Mouse (Mus musculus) hindbrain, embryonic 12.5 days (tissue): ENCODE data around the gene Cited4. TPM values are rescaled to one million over a fixed set of nuclear protein-coding genes. Genes with fewer than 3 reads are reported as not detected.

Experiments used
- ATAC-seq: fragments of 200-750 bp; cut with Nextera tagmentation; 2 replicates; pipeline ENCODE4 v1.8.0; 2017; ENCODE audit warnings: moderate TSS enrichment; ENCODE audit not compliant: low FRiP score
- H3K27ac ChIP-seq: fragments of 300-500 bp; sonication (generic); 2 replicates; pipeline ENCODE4 v1.5.1; 2016; ENCODE audit warnings: mild to moderate bottlenecking
- H3K27me3 ChIP-seq: fragments of 300-500 bp; sonication (generic); 2 replicates; pipeline ENCODE4 v1.6.1; 2016; ENCODE audit warnings: mild to moderate bottlenecking
- H3K36me3 ChIP-seq: fragments of 300-500 bp; sonication (generic); 2 replicates; pipeline ENCODE4 v1.6.1; 2016; ENCODE audit warnings: mild to moderate bottlenecking
- H3K4me1 ChIP-seq: fragments of 300-500 bp; sonication (generic); 2 replicates; pipeline ENCODE4 v1.6.1; 2016
- H3K4me2 ChIP-seq: fragments of 300-500 bp; sonication (generic); replicated peaks from 2 replicates; pipeline ENCODE4 v1.6.1; 2016; ENCODE audit warnings: mild to moderate bottlenecking
- H3K4me3 ChIP-seq: fragments of 300-500 bp; sonication (generic); 2 replicates; pipeline ENCODE4 v1.5.1; 2016; ENCODE audit warnings: mild to moderate bottlenecking
- H3K9ac ChIP-seq: fragments of 300-500 bp; sonication (generic); 2 replicates; pipeline ENCODE4 v1.6.1; 2016; ENCODE audit warnings: mild to moderate bottlenecking, moderate library complexity
- H3K9me3 ChIP-seq: fragments of 300-500 bp; sonication (generic); replicated peaks from 2 replicates; pipeline ENCODE4 v1.6.1; 2016; ENCODE audit warnings: mild to moderate bottlenecking
- WGBS: fragments of 180-500 bp; shearing (Covaris S2); methylation state at CpG from one replicate; pipeline ENCODE4 v1.1.7; 2016; 5-methylcytosine and 5-hydroxymethylcytosine counted together
- polyA plus RNA-seq: library from polyadenylated mRNA; unstranded; fragments of >200 nt; fragmentation: Nextera tagmentation; extraction: Ambion mirVana; gene quantifications from 2 replicates; pipeline ENCODE4 v1.2.1, GENCODE M21; 2016

The Cited4 gene
- polyA plus RNA-seq = 6.1 and 8.2 TPM in 2 replicates

DNA sequence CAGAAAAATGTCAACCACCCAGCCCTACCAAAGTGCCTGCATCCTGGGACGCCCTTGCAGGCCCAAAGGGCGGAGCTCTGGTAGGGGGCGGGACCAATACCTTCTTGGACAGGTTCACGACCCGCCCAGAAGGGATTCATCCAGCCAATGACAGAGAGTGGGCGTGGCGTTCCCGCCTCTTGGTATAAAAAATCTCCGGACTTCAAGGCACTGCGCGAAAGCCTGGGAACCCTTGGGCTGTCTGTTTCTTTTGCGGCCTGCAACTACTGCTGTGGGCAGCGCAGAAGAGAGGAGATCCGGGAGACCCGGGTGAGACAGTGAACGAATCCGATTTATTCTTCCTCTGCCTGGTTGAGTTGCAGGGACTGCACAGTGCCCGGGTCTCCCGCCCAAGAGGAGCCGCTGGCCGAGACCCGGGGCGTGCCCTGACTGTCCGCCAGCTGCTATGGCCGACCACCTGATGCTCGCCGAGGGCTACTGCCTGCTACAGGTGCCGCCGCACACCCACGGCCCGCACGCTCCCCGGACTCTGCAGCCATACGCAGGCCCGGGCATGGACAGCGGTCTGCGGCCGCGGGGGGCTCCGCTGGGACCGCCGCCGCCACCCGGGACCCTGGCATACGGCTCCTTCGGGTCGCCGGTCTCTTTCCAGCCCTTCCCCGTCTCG, at the start of gene Cited4:
Cited4 (plus strand) TSS at position 215 of the 667 bp plus-strand sequence.
- H3K4me3 ChIP-seq = peak within 1 kb of the TSS; percentile 51
- WGBS = under 1% methylated on average over 50 of the region's 50 CpGs

DNA sequence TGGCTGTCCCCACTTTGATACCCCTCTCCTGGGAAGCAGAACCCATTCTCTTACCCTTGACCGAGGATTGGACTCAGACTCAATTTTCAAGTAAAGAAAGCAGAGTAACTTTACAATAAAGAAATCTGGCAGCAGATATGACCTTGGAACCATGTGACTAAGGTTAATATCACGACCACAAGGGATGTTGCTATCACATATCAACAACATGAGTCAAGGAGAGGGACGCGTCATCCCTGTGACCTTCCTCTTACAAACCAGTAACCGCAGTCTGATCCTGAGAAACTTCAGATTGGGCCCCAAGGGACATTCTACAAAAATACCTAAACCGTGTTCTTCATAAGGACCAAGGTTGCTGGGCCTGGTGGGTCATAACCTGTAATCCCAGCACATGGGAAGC, 38.6 kb upstream of the Cited4 start:
- H3K27ac ChIP-seq = no peak overlapping the region
- H3K4me1 ChIP-seq = no peaks in the 10 kb centered on the region
- ATAC-seq = no peak
- H3K9ac ChIP-seq = no peak overlapping the region
- H3K27me3 ChIP-seq = no peaks in the 10 kb centered on the region
- H3K9me3 ChIP-seq = no peaks in the 10 kb centered on the region
- no peaks in the 10 kb centered on the region for H3K36me3 ChIP-seq
- no peak overlapping the region for H3K4me3 ChIP-seq
- H3K4me2 ChIP-seq = no peak overlapping the region
- 84% methylated on average over 6 of the region's 6 CpGs for WGBS

More for the DNA sequence above, at the start of gene Cited4:
- Histone ChIP-seq H3K36me3 (no peaks in the 10 kb centered on the region), H3K9ac (peak within 1 kb of the TSS; percentile 52), H3K9me3 (no peaks in the 10 kb centered on the region), H3K27me3 (peaks cover 49% of the 10 kb centered on the region), H3K4me2 (peak within 1 kb of the TSS; percentile 95), H3K4me1 (peaks cover 13% of the 10 kb centered on the region), H3K27ac (no peak within 1 kb of the TSS)
- peak; percentile 76 for ATAC-seq

DNA sequence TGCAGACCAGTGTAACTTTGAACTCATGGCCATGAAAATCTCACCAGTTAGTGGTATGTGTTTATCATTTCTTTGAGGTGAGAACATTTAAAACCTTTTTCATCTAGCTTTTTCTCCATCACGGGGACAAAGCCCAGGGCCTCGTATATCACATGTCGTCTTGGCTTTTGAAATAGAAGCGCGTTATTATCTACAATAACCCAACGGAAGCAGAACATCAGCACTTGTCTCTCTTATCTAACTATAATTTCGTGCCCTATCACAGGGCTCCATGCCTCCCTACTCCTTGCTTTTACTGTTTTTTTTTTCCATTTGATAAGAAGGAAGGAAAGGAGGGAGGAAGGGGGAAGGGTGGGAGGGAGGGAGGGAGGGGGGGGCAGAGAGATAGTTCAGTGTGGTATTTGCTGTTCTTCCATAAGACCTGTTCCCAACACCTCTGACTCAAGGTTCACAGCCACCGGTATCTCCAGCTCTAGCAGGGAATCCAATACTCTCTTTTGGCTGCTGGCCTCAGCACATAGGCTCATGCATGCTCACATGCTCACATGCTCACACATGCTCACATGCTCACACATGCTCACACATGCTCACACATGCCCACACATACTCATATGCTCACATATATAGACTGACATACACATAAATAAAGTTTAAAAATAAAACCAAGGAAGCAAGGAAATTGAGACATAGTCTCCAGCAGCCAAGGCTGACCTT, 36.0 kb upstream of the Cited4 start:
- Histone ChIP-seq H3K36me3 (no peaks in the 10 kb centered on the region), H3K4me3 (no peak overlapping the region), H3K27me3 (no peaks in the 10 kb centered on the region), H3K4me2 (no peak overlapping the region), H3K9ac (no peak overlapping the region), H3K27ac (no peak overlapping the region), H3K9me3 (no peaks in the 10 kb centered on the region), H3K4me1 (no peaks in the 10 kb centered on the region)
- ATAC-seq = no peak
- WGBS = 81% methylated on average over 8 of the region's 8 CpGs

DNA sequence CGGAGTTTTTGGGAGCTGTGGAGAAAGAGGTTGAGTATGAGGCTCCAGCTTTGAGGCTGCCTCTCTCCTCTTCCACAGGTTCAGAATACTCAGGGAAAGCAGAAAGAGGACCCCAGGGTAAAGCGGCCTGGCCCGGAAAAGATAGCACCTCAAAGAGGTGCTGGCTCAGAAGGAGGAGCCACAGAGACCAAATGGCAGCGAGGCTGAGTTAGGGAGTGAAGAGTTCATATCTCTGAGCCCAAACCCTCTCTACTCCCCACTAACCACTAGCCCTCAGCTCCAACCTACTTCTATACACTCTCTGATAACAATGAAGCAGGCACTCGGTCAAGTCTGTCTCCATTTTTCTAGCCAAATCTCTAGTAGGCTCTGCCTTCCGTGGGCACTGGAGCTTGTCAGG, 34.5 kb upstream of the Cited4 start:
- no peaks in the 10 kb centered on the region for H3K36me3 ChIP-seq
- 78% methylated on average over 6 of the region's 6 CpGs for WGBS

DNA sequence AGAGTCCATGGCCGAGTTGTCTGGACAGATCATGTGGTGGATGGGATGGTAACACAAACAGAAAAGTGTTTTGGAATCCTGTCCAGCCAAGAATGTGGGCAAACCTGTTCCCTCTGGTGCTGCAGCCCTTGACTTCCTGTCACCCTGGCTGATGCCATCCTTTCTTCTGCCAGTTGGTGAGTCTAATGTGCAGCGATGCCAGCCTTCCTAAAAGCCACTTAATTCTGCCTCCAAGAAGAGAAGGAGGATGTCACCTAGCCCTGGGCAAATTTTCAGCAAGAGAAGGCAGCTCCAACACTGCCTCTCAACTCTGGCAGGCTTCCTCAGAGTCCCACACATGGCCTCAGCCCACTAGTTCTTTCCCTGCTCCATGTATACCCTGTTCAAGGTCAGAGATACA, 31.0 kb upstream of the Cited4 start:
- Histone ChIP-seq H3K9ac (no peak overlapping the region), H3K9me3 (no peaks in the 10 kb centered on the region), H3K4me1 (no peaks in the 10 kb centered on the region), H3K4me2 (no peak overlapping the region), H3K36me3 (no peaks in the 10 kb centered on the region), H3K4me3 (no peak overlapping the region), H3K27ac (no peak overlapping the region), H3K27me3 (no peaks in the 10 kb centered on the region)
- 73% methylated on average over 2 of the region's 2 CpGs for WGBS
- ATAC-seq = no peak

More for the DNA sequence above, 34.5 kb upstream of the Cited4 start:
- ATAC-seq = no peak
- no peaks in the 10 kb centered on the region for H3K9me3 ChIP-seq
- no peak overlapping the region for H3K4me3 ChIP-seq
- no peak overlapping the region for H3K27ac ChIP-seq
- no peaks in the 10 kb centered on the region for H3K4me1 ChIP-seq
- no peak overlapping the region for H3K9ac ChIP-seq
- H3K4me2 ChIP-seq = no peak overlapping the region
- H3K27me3 ChIP-seq = no peaks in the 10 kb centered on the region

DNA sequence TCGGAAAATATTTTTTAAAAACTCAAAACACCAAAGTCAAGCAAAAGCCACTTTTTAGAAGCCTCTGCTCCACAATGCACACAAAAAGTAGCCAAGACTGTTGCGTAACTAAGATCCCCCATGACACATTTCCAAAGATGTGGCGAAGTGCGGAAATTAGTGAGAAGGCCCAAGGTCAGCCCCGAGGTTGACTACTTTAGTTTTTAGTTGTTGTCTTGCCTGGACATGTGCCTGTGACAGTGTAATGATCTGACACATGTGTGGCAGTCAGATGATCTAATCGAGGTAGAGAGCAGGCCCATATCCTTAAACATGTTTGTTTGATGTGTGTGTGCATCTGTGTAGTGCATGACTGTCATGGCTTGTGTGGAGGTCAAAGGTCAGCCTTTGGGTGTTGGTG, 24.4 kb upstream of the Cited4 start:
- Histone ChIP-seq H3K4me1 (no peaks in the 10 kb centered on the region), H3K9me3 (no peaks in the 10 kb centered on the region), H3K4me2 (no peak overlapping the region), H3K4me3 (no peak overlapping the region), H3K27me3 (no peaks in the 10 kb centered on the region), H3K36me3 (no peaks in the 10 kb centered on the region), H3K27ac (no peak overlapping the region), H3K9ac (no peak overlapping the region)
- 94% methylated on average over 6 of the region's 6 CpGs for WGBS
- ATAC-seq = no peak

DNA sequence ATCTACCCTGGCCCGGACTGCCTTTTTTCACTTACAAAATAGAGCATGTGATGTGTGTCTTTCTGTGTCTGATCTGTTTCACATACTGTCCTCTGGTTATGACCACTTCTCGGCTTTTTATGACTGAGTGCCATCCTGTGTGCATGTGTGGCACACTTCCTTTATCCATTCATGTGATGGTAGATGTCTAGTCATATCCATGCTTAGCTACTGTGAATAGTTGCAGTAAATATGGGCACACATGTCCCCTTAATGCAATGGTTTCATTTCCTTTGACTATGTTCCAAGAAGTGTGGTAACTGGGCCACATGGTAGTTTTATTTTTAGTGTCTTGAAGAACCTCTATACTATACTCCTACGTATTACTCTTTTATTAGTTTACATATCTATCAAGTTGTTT, 22.5 kb upstream of the Cited4 start:
- no peak for ATAC-seq
- WGBS = 86% methylated on average over 3 of the region's 3 CpGs
- H3K4me1 ChIP-seq = no peaks in the 10 kb centered on the region

DNA sequence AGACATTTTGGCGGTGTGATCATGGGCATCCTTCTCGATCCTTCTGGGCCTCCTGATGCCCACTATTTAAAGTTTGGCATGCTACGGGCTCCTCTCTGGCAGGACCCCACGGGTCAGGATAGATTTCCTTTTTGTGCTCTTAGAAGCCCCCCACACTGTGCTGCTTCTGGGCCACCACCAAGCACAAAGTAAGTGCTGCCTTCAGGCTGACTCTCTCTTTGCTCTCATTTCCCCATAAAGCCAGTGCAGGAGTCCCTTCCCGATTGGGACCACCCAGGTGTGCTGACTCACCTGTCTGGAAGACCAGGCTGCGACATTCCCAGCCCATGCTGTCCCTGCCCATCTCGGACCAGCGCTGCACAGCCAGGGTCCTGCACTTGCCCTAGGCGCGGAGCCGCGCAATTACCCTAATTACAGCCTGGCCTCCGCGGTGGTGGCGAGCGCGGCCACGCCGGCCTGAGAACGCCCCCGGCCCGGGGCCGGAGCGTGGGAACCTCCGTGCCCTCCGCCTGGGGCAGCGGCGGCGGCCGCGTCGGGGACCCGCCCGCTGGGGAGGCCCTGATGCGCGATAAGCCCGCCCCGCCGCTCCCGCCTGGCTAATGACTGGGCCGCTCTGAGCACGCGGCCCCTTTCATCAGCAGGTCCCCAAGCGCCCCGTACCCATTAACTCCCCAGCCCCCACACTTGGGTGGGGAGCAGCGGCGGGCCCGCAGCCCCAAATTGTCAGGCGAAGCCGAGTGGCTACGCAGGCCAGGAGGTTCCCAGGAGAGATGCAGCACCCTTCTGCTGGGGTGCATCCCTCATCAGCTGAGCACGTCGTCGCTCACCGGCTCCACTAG, 16.8 kb upstream of the Cited4 start:
- peak overlapping the region; percentile 71 for H3K9ac ChIP-seq
- WGBS = 5% methylated on average over 55 of the region's 55 CpGs
- ATAC-seq = peak; percentile 83
- no peaks in the 10 kb centered on the region for H3K36me3 ChIP-seq
- peaks cover 49% of the 10 kb centered on the region for H3K27me3 ChIP-seq
- peak overlapping the region; percentile 49 for H3K4me3 ChIP-seq
- H3K4me2 ChIP-seq = peak overlapping the region; percentile 92
- no peak overlapping the region for H3K27ac ChIP-seq
- no peaks in the 10 kb centered on the region for H3K9me3 ChIP-seq
- peaks cover 5% of the 10 kb centered on the region for H3K4me1 ChIP-seq

More for the DNA sequence above, 22.5 kb upstream of the Cited4 start:
- no peak overlapping the region for H3K27ac ChIP-seq
- H3K4me3 ChIP-seq = no peak overlapping the region
- no peaks in the 10 kb centered on the region for H3K36me3 ChIP-seq
- H3K9me3 ChIP-seq = no peaks in the 10 kb centered on the region
- no peak overlapping the region for H3K4me2 ChIP-seq
- peaks cover 16% of the 10 kb centered on the region for H3K27me3 ChIP-seq
- H3K9ac ChIP-seq = no peak overlapping the region

DNA sequence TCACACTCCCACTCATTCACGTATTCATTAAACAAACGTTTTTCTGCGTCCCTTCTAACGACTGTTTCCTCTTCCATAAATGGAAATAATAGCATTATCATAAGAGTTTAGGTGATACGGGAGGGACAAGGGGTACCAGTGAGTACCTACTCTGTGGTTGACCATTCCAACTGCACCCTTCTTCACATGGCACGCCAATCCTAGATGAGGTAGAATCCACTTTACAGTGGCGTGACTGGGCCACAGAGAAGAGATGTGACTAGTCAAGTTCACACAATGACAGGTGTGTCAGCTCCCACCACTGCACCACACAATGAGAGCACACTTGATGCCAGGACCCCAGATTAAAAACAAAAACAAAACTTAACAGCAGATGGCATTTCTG, 16.2 kb upstream of the Cited4 start:
- peak; percentile 29; the same call in 1 of the 2 replicates for ATAC-seq
- Histone ChIP-seq H3K4me3 (peak overlapping the region; percentile 49; the same call in 1 of the 2 replicates), H3K27me3 (peaks cover 49% of the 10 kb centered on the region)

DNA sequence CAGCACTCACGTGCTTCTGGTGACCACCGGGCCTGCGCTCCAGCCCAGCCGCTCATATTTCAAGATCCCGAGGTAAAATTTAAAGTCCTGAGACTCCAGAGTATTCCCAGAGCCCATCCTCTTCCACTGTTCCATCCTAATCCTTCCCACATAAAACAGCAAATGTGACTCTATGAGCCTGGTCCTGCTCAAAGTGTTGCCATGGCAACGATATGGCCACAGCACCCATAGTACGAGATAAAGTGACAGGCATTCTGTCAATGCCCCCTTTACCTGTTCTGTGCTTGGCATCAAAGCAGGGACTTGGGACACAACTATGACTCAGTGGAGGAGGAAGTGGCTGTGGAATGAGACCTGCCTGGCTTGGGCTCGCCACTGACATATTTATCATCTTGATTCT, 10.5 kb upstream of the Cited4 start:
- Histone ChIP-seq H3K4me1 (no peaks in the 10 kb centered on the region), H3K9me3 (no peaks in the 10 kb centered on the region), H3K27ac (no peak overlapping the region), H3K36me3 (no peaks in the 10 kb centered on the region), H3K9ac (no peak overlapping the region), H3K4me2 (no peak overlapping the region), H3K4me3 (no peak overlapping the region), H3K27me3 (peaks cover 21% of the 10 kb centered on the region)
- WGBS = 79% methylated on average over 8 of the region's 8 CpGs
- ATAC-seq = no peak

More for the DNA sequence above, 16.2 kb upstream of the Cited4 start:
- H3K4me1 ChIP-seq = peaks cover 5% of the 10 kb centered on the region
- WGBS = 24% methylated on average over 7 of the region's 7 CpGs
- H3K4me2 ChIP-seq = peak overlapping the region; percentile 92
- no peaks in the 10 kb centered on the region for H3K36me3 ChIP-seq
- no peak overlapping the region for H3K9ac ChIP-seq
- H3K27ac ChIP-seq = no peak overlapping the region
- no peaks in the 10 kb centered on the region for H3K9me3 ChIP-seq

DNA sequence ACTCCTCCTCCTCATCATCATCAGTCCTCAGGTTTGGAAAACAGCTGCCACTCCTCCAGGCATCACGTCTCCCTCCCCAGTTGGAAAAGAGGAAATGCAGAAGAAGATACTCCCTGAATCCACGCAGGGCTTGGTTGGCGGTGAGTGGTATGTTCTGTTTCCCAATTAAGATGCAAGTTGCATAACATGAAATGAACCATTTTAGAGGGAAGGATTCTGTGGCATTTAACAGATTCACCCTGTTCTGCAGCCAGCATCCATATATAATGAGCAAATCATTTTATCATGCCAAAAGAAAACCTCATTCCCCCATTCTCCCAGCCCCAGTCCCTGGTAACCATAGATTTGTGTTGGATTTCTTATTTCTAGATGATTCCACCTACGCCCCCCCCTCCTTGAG, 5.9 kb upstream of the Cited4 start:
- Histone ChIP-seq H3K4me2 (no peak overlapping the region), H3K4me1 (no peaks in the 10 kb centered on the region), H3K27me3 (peaks cover 9% of the 10 kb centered on the region; the same call in 1 of the 2 replicates), H3K27ac (no peak overlapping the region), H3K9me3 (no peaks in the 10 kb centered on the region), H3K9ac (no peak overlapping the region), H3K4me3 (no peak overlapping the region), H3K36me3 (no peaks in the 10 kb centered on the region)
- no peak for ATAC-seq
- 76% methylated on average over 4 of the region's 4 CpGs for WGBS

DNA sequence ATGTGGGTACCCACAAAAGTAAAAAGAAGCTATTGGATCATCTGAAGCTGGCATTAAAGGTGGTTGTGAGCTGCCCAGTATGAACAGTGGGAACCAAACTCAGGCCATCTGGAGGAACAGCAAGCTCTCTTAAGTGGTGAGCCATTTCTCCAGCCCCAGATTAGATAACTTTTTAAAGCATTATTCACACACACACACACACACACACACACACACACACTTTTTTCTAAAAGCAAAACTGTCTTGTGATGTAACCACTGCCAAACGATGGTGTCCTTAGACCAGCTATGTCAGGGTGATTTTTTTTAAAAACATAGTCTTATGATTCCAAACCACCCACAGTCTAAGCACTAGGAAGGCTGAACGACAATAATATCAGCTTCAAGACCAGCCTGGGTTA, 1.8 kb upstream of the Cited4 start:
- H3K27ac ChIP-seq = no peak overlapping the region
- H3K4me2 ChIP-seq = no peak overlapping the region
- no peak overlapping the region for H3K4me3 ChIP-seq
- peaks cover 42% of the 10 kb centered on the region for H3K27me3 ChIP-seq
- no peak for ATAC-seq
- no peaks in the 10 kb centered on the region for H3K9me3 ChIP-seq
- H3K4me1 ChIP-seq = peaks cover 13% of the 10 kb centered on the region
- no peak overlapping the region for H3K9ac ChIP-seq
- WGBS = 75% methylated on average over 2 of the region's 2 CpGs
- no peaks in the 10 kb centered on the region for H3K36me3 ChIP-seq
